Mouse (Mus musculus): Measurements from ENCODE around the gene Btbd9. TPM values are rescaled to one million over a fixed set of nuclear protein-coding genes. Genes with fewer than 3 reads are reported as not detected.

The Btbd9 gene
- total and polyA plus RNA-seq, 3 experiments: 24.7 to 33.8 TPM; not detected in 1

DNA sequence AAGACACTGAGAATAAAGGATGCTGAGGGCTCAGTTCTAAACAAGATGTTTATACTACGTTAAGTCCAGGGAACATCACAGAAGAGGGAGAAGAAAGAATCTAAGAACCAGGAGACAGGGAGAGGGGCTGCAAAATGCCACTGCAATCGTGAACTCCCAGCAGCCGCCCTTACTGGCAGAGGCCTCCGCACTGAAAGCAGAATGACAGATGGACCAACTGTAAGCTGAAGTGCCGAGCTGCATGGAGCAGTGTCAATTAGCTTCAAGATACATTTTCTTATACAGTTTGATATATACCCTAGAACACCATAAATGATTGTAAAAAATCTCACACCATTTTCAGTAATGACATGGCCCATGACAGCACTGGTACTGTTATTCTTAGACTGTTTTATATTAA lies 247.4 kb downstream of the Btbd9 start:
- Histone ChIP-seq H3K4me3 (ENCODE audit: control insufficient read depth in 1 of 2, insufficient read depth in 1 of 2, low read depth in 2 of 2, low read length in 2 of 2) (no peak overlapping the region), H3K9ac (ENCODE audit: control insufficient read depth, low read depth, low read length, poor library complexity, severe bottlenecking) (no peak overlapping the region), H3K27me3 (ENCODE audit: control insufficient read depth in 1 of 2, insufficient read depth in 2 of 2, low read length in 2 of 2) (no peaks in the 10 kb centered on the region), H3K4me1 (ENCODE audit: control insufficient read depth in 1 of 2, insufficient read depth in 2 of 2, low read length in 2 of 2) (peaks cover 0 to 8% of the 10 kb centered on the region in 2 experiments; a peak in 2 of 4 replicates), H3K27ac (ENCODE audit: control insufficient read depth, low read depth, low read length) (no peak overlapping the region), H3K9me3 (replicated peaks; ENCODE audit: insufficient read depth, low read length) (no peaks in the 10 kb centered on the region), H3K79me2 (ENCODE audit: control insufficient read depth, insufficient read depth, low read length, poor library complexity) (no peaks in the 10 kb centered on the region), H3K36me3 (ENCODE audit: control insufficient read depth in 1 of 2, insufficient read depth in 2 of 2, low read length in 2 of 2) (peaks cover 0 to 4% of the 10 kb centered on the region in 2 experiments; a peak in 2 of 4 replicates)
- DNase-seq (ENCODE audit: low read depth, low spot score): no peak
- TF ChIP-seq TAL1 (IDR thresholded peaks at IDR 0.05; ENCODE audit: low read length) (no peak), SIN3A (IDR thresholded peaks at IDR 0.05; ENCODE audit: low read length) (no peak), USF2 (IDR thresholded peaks at IDR 0.05; ENCODE audit: borderline replicate concordance in 1 of 2, insufficient read depth in 1 of 2, low read depth in 1 of 2, low read length in 2 of 2) (no peak), SMC3 (IDR thresholded peaks at IDR 0.05; ENCODE audit: low read depth, low read length) (no peak), BHLHE40 (IDR thresholded peaks at IDR 0.05; ENCODE audit: borderline replicate concordance, low read depth, low read length) (no peak), ZMIZ1 (IDR thresholded peaks at IDR 0.05; ENCODE audit: low read depth, low read length) (no peak), NRF1 (IDR thresholded peaks at IDR 0.05; ENCODE audit: insufficient read depth, low read depth, low read length, poor library complexity, severe bottlenecking) (no peak), MAFK (IDR thresholded peaks at IDR 0.05; ENCODE audit: borderline replicate concordance, low read depth, low read length) (no peak), UBTF (IDR thresholded peaks at IDR 0.05; ENCODE audit: borderline replicate concordance, insufficient read depth, low read depth, low read length) (no peak), POLR2AphosphoS2 (IDR thresholded peaks at IDR 0.05; ENCODE audit: low read length) (no peak), ZC3H11A (IDR thresholded peaks at IDR 0.05; ENCODE audit: low read depth, low read length) (no peak), MAZ (IDR thresholded peaks at IDR 0.05; ENCODE audit: low read depth, low read length) (no peak), MEF2A (IDR thresholded peaks at IDR 0.05; ENCODE audit: extremely low read depth, insufficient replicate concordance, low read depth, low read length, poor library complexity, severe bottlenecking) (no peak), CHD1 (IDR thresholded peaks at IDR 0.05; ENCODE audit: low read depth, low read length) (no peak), TBP (IDR thresholded peaks at IDR 0.05; ENCODE audit: low read depth, low read length) (no peak), MAX (IDR thresholded peaks at IDR 0.05; ENCODE audit: low read length) (no peak), MXI1 (IDR thresholded peaks at IDR 0.05; ENCODE audit: low read depth, low read length) (no peak), ZNF384 (IDR thresholded peaks at IDR 0.05; ENCODE audit: low read depth, low read length) (no peak), MYC (IDR thresholded peaks at IDR 0.05; ENCODE audit: low read depth, low read length) (no peak), MYB (IDR thresholded peaks at IDR 0.05; ENCODE audit: low read depth, low read length) (no peak)

DNA sequence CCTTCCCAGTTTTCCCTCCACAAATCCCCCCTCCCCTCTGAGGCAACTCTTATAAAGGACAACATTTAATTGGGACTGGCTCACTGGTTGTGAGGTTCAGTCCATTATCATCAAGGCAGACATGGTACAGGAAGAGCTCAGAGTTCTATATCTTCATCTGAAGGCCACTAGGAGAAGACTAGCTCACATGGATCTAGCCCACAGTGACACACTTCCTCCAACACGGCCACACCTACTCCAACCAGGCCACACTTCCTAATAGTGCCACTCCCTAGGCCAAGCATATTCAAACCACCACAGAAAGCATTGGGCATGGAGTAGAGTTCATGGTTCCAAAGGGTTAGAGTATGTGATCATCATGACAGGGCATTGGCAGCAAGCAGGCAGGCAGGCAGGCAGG lies 249.4 kb downstream of the Btbd9 start:
- DNase-seq (ENCODE audit: low read depth, low spot score): peak; percentile 64
- Histone ChIP-seq H3K9me3 (replicated peaks; ENCODE audit: insufficient read depth, low read length) (no peaks in the 10 kb centered on the region), H3K79me2 (ENCODE audit: control insufficient read depth, insufficient read depth, low read length, poor library complexity) (no peaks in the 10 kb centered on the region), H3K27ac (ENCODE audit: control insufficient read depth, low read depth, low read length) (no peak overlapping the region), H3K36me3 (ENCODE audit: control insufficient read depth in 1 of 2, insufficient read depth in 2 of 2, low read length in 2 of 2) (peaks cover 0 to 4% of the 10 kb centered on the region in 2 experiments; a peak in 2 of 4 replicates), H3K27me3 (ENCODE audit: control insufficient read depth in 1 of 2, insufficient read depth in 2 of 2, low read length in 2 of 2) (no peaks in the 10 kb centered on the region), H3K4me3 (ENCODE audit: control insufficient read depth in 1 of 2, insufficient read depth in 1 of 2, low read depth in 2 of 2, low read length in 2 of 2) (no peak overlapping the region), H3K9ac (ENCODE audit: control insufficient read depth, low read depth, low read length, poor library complexity, severe bottlenecking) (no peak overlapping the region), H3K4me1 (ENCODE audit: control insufficient read depth in 1 of 2, insufficient read depth in 2 of 2, low read length in 2 of 2) (peaks cover 0 to 8% of the 10 kb centered on the region in 2 experiments; a peak in 2 of 4 replicates)
- no peak for TF ChIP-seq MEF2A (IDR thresholded peaks at IDR 0.05; ENCODE audit: extremely low read depth, insufficient replicate concordance, low read depth, low read length, poor library complexity, severe bottlenecking)
- TF ChIP-seq USF1 (IDR thresholded peaks at IDR 0.05; ENCODE audit: low read depth, low read length): no peak
- TF ChIP-seq CHD2 (IDR thresholded peaks at IDR 0.05; ENCODE audit: low read length): no peak
- no peak for TF ChIP-seq RAD21 (IDR thresholded peaks at IDR 0.05; ENCODE audit: low read depth, low read length)
- no peak for TF ChIP-seq KAT2A (conservative IDR thresholded peaks at IDR 0.05; ENCODE audit: low read depth, low read length)
- TF ChIP-seq CTCF (IDR thresholded peaks at IDR 0.05 in 2 of 3, conservative IDR thresholded peaks at IDR 0.05 in 1 of 3; ENCODE audit: control insufficient read depth in 1 of 3, insufficient read depth in 1 of 3, low read depth in 2 of 3, low read length in 3 of 3, poor library complexity in 1 of 3, severe bottlenecking in 1 of 3): no peak
- no peak for TF ChIP-seq NELFE (IDR thresholded peaks at IDR 0.05; ENCODE audit: low read depth, low read length)
- no peak for TF ChIP-seq ZC3H11A (IDR thresholded peaks at IDR 0.05; ENCODE audit: low read depth, low read length)
- no peak for TF ChIP-seq ELF1 (IDR thresholded peaks at IDR 0.05; ENCODE audit: low read depth, low read length)

Data from MEL (cell line).